Mouse (Mus musculus) liver, postnatal 0 days (tissue): ENCODE results near the gene Ptgs1. TPM values are rescaled to one million over a fixed set of nuclear protein-coding genes. Genes with fewer than 3 reads are reported as not detected.

Experiments used
- ATAC-seq: fragments of 200-750 bp; cut with Nextera tagmentation; 2 replicates; pipeline ENCODE4 v1.8.0; 2017; ENCODE audit warnings: mild to moderate bottlenecking, moderate library complexity
- DNase-seq: peaks from one replicate; pipeline ENCODE4 v3.0.0-alpha.2; 2016
- H3K27ac ChIP-seq: fragments of 300-500 bp; sonication (generic); 2 replicates; pipeline ENCODE4 v1.5.1; 2014; ENCODE audit warnings: antibody characterized with exemption, moderate library complexity, mild to moderate bottlenecking, low read depth
- H3K27me3 ChIP-seq: fragments of 300-500 bp; sonication (generic); 2 replicates; pipeline ENCODE4 v1.6.1; 2014; ENCODE audit warnings: low read length, control low read depth, mixed read lengths; ENCODE audit not compliant: insufficient read depth
- H3K36me3 ChIP-seq: fragments of 300-500 bp; sonication (generic); replicated peaks from 2 replicates; pipeline ENCODE4 v1.6.1; 2014; ENCODE audit warnings: mild to moderate bottlenecking, control low read depth, low read length, moderate library complexity, mixed read lengths; ENCODE audit not compliant: insufficient read depth
- H3K4me1 ChIP-seq: fragments of 300-500 bp; sonication (generic); 2 replicates; pipeline ENCODE4 v1.6.1; 2014; ENCODE audit warnings: antibody characterized with exemption, mild to moderate bottlenecking, control low read depth; ENCODE audit not compliant: insufficient read depth
- H3K4me2 ChIP-seq: fragments of 300-500 bp; sonication (generic); 2 replicates; pipeline ENCODE4 v1.6.1; 2014; ENCODE audit warnings: low read depth, mild to moderate bottlenecking, low read length, moderate library complexity, mixed read lengths
- H3K4me3 ChIP-seq: fragments of 300-500 bp; sonication (generic); 2 replicates; pipeline ENCODE4 v1.5.1; 2014; ENCODE audit warnings: low read depth, low read length
- H3K9ac ChIP-seq: fragments of 300-500 bp; sonication (generic); replicated peaks from 2 replicates; pipeline ENCODE4 v1.6.1; 2014; ENCODE audit warnings: mild to moderate bottlenecking, moderate library complexity
- H3K9me3 ChIP-seq: fragments of 300-500 bp; sonication (generic); 2 replicates; pipeline ENCODE4 v1.6.1; 2016; ENCODE audit warnings: mild to moderate bottlenecking, control low read depth, low read length, mixed read lengths
- CTCF ChIP-seq: sonication (generic); IDR thresholded peaks from 2 replicates; pipeline ENCODE4 v1.5.1; 2016; ENCODE audit warnings: antibody characterized with exemption, low read depth
- EP300 ChIP-seq: IDR thresholded peaks from 2 replicates; pipeline ENCODE4 v1.6.1; 2016; ENCODE audit warnings: antibody characterized with exemption, low read depth, mild to moderate bottlenecking
- whole genome bisulfite sequencing: fragments of 180-500 bp; shearing (Covaris S2); extraction: QIAGEN DNeasy Blood & Tissue Kit; methylation state at CpG from one replicate; pipeline ENCODE4 v1.1.7; 2014; ENCODE audit not compliant: insufficient replicate concordance; 5-methylcytosine and 5-hydroxymethylcytosine counted together
- polyA plus RNA-seq: library from polyadenylated mRNA; unstranded; fragments of >200 nt; fragmentation: Nextera tagmentation; extraction: Ambion mirVana; gene quantifications from 2 replicates; pipeline ENCODE4 v1.2.1, GENCODE M21; 2015

Gene Ptgs1
- polyA plus RNA-seq, 1 experiment from 2014 or later = 25.3 TPM

DNA sequence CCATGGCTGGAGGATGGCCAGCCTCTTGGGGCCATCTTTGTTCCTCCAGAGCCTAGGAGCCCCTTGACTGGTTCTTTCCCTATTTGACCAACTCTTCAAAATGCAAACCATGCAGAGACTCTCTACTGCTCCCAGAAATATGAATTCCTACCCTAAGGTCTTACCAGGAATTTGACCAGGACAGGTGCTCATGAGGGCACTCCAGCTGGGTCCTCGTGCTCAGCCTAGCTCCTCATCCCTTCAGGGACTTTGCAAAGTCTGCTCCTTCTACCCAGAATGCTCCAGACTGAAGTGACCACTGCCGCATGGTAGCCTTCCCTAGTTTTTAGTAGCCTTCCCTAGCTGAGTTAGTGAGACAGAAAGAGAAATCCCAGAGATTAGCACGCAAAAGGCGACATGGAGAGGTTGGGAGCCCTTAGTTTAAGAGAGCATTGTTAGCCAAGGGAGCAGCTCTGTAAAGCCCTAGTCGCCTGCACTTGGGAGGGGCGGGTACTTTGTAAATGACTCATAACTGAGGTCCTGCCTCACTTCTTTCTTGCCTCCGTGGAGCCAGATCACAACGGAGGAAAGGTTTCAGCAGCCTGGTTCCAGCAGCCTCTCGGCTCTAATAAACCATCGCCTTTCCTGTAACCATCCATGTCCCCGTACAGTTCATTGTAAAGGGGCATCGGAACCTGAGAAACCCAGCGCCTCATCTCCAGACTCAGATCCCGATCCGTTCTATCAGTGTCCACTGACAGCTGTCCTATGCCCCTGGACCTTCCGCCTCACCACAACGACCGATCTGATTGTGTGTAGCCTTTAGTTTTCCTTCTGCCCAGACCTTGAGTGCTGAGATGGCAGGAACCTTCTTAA, 28.2 kb upstream of the Ptgs1 start:
- Histone ChIP-seq H3K27ac (no peak overlapping the region), H3K9ac (no peak overlapping the region), H3K4me2 (peak overlapping the region; percentile 82), H3K4me1 (peaks cover 40% of the 10 kb centered on the region), H3K36me3 (no peaks in the 10 kb centered on the region), H3K27me3 (peaks cover 36% of the 10 kb centered on the region), H3K4me3 (peak overlapping the region; percentile 45; the same call in 1 of the 2 replicates), H3K9me3 (no peaks in the 10 kb centered on the region)
- TF ChIP-seq CTCF (no peak), EP300 (no peak)
- ATAC-seq (no peak), DNase-seq (no peak)
- 25% methylated on average over 18 of the region's 18 CpGs for WGBS

DNA sequence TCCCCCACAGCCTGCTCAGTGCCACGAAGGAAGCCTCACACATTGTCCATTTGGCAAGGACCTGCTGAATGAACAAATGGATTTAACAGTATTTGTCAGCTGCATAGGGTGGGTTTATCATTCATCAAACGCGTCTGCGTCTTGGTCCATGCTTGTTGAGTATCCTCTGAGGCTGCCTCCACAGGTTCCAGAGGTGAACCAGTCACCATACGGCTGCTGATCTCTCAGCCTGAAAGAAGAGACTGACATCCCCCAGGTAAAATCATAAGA, 27.7 kb upstream of the Ptgs1 start:
- ATAC-seq = no peak

DNA sequence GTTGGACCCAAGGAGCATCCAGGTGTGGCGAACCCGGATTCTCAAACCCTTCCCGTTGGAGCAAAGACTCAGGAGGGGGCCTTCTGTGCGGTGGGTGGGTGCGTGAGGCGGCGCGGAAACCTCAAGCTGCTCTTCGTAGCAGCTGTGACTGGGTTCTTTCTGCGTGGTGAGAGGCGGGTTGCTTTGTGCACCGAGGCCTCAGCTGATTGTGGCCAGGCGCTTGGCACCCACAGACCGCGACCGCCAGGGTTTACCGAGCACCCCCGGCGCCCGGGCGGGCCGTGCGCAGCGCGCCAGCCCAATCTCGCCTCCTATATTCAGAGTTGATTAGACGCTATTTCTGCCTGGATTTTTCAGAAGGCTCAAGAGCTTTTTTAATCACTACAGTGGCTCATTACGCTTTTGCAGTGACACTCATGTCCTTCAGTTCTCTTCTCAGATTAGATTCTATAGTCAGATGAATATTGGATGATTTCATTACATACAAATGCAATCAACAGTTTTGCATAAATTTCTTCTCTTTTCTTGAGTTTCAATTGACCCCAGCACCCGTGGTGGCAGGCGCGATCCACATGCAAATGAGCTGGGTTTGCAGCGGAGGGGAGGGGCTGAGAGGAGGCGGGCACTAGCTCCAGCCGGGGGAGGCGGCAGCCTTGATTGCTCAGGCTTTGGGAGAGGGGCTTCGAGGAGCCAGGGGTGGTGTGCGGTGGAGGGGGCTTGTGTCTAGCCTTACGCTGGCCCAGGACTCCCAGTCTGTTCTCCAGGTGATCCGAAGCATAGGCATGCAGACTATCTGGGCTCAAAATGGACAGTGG, 27.0 kb upstream of the Ptgs1 start:
- no peak overlapping the region for H3K27ac ChIP-seq
- ATAC-seq = no peak
- no peak overlapping the region; the same call in 1 of the 2 replicates for H3K9ac ChIP-seq
- peak overlapping the region; percentile 45 for H3K4me3 ChIP-seq
- H3K4me2 ChIP-seq = peak overlapping the region; percentile 82
- H3K4me1 ChIP-seq = peaks cover 29% of the 10 kb centered on the region
- 3% methylated on average over 39 of the region's 39 CpGs for WGBS
- TF ChIP-seq EP300 = no peak
- TF ChIP-seq CTCF = no peak
- no peaks in the 10 kb centered on the region for H3K9me3 ChIP-seq
- no peaks in the 10 kb centered on the region for H3K36me3 ChIP-seq
- H3K27me3 ChIP-seq = peaks cover 36% of the 10 kb centered on the region
- DNase-seq = peak; percentile 56

More for the DNA sequence above, 27.7 kb upstream of the Ptgs1 start:
- 15% methylated on average over 5 of the region's 5 CpGs for WGBS
- TF ChIP-seq CTCF (no peak), EP300 (no peak)
- Histone ChIP-seq H3K9me3 (no peaks in the 10 kb centered on the region), H3K9ac (no peak overlapping the region), H3K36me3 (no peaks in the 10 kb centered on the region), H3K4me1 (peaks cover 35% of the 10 kb centered on the region), H3K4me3 (peak overlapping the region; percentile 45; the same call in 1 of the 2 replicates), H3K27ac (no peak overlapping the region), H3K27me3 (peaks cover 36% of the 10 kb centered on the region), H3K4me2 (peak overlapping the region; percentile 82)
- no peak for DNase-seq

DNA sequence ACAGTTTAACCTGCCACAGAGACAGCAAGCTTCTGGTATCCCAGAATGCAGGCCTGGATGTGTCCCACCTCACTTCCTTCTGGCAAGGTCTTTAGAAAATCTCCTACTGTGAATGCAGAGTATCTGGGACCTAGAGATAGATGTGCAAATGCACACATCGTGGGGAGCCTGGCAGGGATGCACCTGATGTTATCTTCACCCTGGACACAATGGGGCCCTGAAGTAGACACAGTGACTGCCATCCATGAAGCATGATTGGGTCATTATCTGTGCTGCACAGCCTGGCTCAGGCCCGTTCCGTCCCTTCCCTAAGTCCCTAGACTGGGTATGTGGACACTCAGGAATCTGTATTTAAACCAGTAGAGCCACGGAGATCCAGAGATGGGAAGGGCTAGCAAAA, 25.6 kb upstream of the Ptgs1 start:
- ATAC-seq = no peak
- TF ChIP-seq EP300 (no peak), CTCF (no peak)
- 48% methylated on average over 4 of the region's 4 CpGs for WGBS
- Histone ChIP-seq H3K27me3 (peaks cover 42% of the 10 kb centered on the region), H3K36me3 (no peaks in the 10 kb centered on the region), H3K9me3 (no peaks in the 10 kb centered on the region), H3K27ac (no peak overlapping the region), H3K9ac (no peak overlapping the region), H3K4me3 (no peak overlapping the region), H3K4me2 (no peak overlapping the region), H3K4me1 (peaks cover 22% of the 10 kb centered on the region)
- no peak for DNase-seq

DNA sequence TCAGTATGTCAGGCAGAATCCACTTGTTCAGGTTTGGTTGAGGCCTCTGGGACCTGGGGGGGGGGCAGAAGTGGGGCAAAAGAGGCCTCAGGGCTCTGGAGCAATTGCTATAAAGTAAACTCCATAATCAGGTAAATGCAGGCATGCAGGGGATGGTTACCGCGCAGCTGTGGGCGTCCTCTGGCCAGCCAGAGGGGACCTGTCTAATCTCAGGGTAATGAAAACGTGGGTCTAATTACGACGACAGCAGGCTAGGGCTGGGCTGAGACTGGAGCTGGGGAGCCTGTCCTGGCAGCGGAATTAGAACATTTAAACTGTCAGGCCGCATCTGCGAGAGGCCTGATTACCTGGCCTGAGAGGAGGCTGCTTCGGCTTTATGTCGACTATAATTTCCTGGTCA, 23.2 kb upstream of the Ptgs1 start:
- 79% methylated on average over 11 of the region's 11 CpGs for WGBS
- H3K4me3 ChIP-seq = no peak overlapping the region
- H3K9ac ChIP-seq = no peak overlapping the region
- H3K4me1 ChIP-seq = peaks cover 18% of the 10 kb centered on the region
- no peaks in the 10 kb centered on the region for H3K36me3 ChIP-seq
- no peak for ATAC-seq
- no peak for DNase-seq
- no peak overlapping the region for H3K4me2 ChIP-seq
- TF ChIP-seq CTCF = no peak
- TF ChIP-seq EP300 = no peak
- H3K27me3 ChIP-seq = peaks cover 52% of the 10 kb centered on the region
- H3K9me3 ChIP-seq = no peaks in the 10 kb centered on the region
- H3K27ac ChIP-seq = no peak overlapping the region

DNA sequence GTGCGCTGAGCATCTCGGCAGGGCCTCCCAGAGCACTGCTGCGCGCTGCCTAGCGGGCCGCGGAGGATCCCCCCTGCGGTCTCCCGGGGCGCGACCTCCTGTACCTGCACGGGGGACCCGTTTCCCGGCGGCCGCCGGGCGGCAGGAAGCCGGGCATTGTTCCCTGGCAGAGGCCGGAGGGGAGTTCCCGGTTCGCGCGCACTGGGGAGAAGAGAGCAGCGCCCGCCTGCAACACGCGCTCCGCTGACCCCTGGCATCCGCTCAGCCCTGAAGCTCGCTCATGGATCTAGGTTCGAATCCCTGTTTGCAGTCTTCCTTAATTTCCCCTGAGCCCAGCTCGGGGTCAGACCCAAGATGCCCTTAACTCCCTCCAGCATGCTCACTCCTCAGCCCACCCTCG, 19.4 kb upstream of the Ptgs1 start:
- no peak overlapping the region for H3K9ac ChIP-seq
- H3K27ac ChIP-seq = no peak overlapping the region
- no peak for TF ChIP-seq CTCF
- TF ChIP-seq EP300 = no peak
- H3K4me3 ChIP-seq = no peak overlapping the region
- no peaks in the 10 kb centered on the region for H3K9me3 ChIP-seq
- no peak for DNase-seq
- H3K4me1 ChIP-seq = peaks cover 7% of the 10 kb centered on the region
- peaks cover 35% of the 10 kb centered on the region for H3K27me3 ChIP-seq
- ATAC-seq = no peak
- WGBS = 4% methylated on average over 28 of the region's 34 CpGs
- peak overlapping the region; percentile 22; the same call in 1 of the 2 replicates for H3K4me2 ChIP-seq
- H3K36me3 ChIP-seq = no peaks in the 10 kb centered on the region
